Mouse (Mus musculus) fibroblast of lung, adult 2 months (primary cell): ENCODE results near the gene Abca8b.
"Not testable (repeated sequence)": the region's sequence is repeated elsewhere in the genome, so short reads cannot be mapped to it uniquely, and the experiment has no call there.

Source experiments
- DNase-seq: peaks from one replicate; pipeline ENCODE4 v3.0.0-alpha.2; 2011; ENCODE audit warnings: low read depth

The Abca8b gene

DNA sequence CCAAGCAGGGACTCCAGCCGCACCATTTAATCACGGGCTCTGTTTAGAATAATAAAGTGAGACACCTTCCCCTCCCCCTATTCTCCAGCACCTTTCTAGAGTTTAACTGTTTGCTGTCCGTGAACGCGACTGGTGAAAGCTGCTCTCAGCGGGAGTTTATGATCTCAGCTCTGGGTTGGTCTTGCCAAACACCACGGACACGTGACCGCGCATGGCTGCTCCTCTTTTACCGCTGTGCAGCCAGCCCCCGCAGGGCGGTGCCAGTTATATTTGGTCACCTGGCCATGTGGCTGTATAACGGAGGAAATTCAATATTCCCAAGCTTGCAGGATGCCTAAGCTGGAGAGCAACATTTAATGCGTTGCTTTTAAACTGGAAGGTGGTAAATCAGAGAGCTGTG, at the start of gene Abca8b:
Abca8b (minus strand) TSS at position 222 of the 400 bp plus-strand sequence.
- DNase-seq, result peak; percentile 64

GRCm38 (mm10) chr11:110037795-110038194, 42.1 kb upstream of the Abca8b start:
- peak; percentile 57 for DNase-seq

GRCm38 (mm10) chr11:110028913-110029695, 33.5 kb upstream of the Abca8b start:
- DNase-seq, result peak; percentile 74

- no peak for DNase-seq
Observed at GRCm38 (mm10) chr11:110010836-110011546, 15.3 kb upstream of the Abca8b start.

DNA sequence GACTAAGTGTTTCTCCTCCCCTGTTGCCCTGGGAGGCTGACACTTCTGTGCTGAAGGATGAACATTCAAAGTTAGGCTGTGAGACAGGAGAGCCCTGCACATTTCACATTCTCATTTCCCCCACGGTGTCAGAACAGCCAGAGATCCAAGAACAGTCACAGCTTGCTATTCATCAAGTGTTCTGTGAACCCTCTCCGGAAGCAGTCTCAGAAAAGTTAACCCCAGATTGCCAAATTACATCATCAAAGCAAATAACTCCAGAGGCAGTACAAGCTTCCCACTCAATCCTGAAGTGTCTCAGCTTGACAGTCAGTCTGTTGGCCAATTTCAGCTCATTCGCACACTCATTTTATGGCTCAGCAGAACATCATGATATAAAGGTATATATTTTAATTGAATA, 632 bp downstream of the Abca8b start:
- DNase-seq, result no peak

GRCm38 (mm10) chr11:109994014-109994413, 1.6 kb downstream of the Abca8b start:
- DNase-seq, result no peak

- DNase-seq, result peak; percentile 30
Observed at GRCm38 (mm10) chr11:109991270-109991669, 4.4 kb downstream of the Abca8b start.

GRCm38 (mm10) chr11:109990256-109990655, 5.4 kb downstream of the Abca8b start:
- DNase-seq, result no peak

DNA sequence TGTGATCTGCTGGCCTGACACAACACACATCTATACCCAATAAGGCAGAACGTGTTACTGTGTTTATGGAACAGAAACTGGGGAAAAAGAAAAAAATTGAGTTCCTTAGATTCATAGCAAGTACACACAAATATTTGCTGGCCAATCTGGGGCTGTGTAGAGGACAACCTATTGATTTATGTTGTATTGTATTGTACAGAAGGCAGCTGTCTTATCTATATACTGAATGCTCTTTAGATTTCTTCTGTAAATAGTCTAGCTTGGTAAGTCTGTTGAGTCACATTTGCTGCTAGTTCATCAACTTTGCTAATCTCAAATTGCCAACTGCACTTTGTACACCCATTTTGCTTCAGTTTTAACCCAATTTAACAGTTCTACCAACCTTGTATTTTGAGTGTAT, 7.5 kb downstream of the Abca8b start:
- DNase-seq, result no peak

DNA sequence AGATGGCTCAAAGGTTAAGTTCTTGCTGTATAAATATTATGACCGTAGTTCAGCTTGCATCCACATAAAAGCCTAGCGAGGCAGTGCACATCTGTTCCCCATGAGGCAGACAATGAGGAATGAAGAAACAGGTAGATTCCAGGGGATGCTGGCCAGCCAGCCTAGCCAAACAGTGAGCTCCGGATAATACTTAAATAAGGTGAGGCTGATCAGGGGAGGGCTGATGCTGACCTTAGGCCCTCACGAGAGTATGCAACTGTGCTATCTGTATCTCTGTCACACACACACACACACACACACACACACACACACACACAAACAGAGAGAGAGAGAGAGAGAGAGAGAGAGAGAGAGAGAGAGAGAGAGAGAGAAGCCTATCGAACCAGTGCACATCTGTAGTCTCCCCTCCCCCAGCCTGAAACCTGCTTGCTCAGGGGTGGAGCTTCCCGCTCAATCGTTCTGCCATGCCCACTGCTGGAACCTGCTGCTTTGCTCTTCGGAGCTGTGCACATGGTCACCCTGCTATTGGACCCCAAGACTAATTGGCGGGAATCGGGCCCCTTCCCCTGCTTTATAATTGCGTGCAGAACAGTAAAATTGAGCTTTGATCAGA, 8.1 kb downstream of the Abca8b start:
- DNase-seq, result not testable (repeated sequence)

DNA sequence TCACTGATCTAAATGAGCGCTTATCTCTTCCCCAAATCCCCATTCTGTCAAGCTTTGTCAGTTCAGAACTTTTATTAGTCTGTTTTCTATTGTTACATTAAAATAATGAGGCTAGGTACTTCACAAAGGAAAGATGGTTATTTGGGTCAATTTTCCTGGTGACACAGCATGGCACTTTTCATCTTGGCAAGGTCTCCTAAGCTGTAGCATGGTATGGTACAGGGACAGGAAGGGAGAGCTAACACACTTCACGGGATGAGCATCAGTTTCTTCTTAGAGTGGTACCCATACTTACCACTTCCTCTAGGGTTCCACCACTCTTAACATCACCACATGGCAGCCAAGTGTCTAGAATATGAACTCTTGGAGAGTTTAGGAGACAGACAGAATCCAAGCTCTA, 13.8 kb downstream of the Abca8b start:
- no peak for DNase-seq

DNA sequence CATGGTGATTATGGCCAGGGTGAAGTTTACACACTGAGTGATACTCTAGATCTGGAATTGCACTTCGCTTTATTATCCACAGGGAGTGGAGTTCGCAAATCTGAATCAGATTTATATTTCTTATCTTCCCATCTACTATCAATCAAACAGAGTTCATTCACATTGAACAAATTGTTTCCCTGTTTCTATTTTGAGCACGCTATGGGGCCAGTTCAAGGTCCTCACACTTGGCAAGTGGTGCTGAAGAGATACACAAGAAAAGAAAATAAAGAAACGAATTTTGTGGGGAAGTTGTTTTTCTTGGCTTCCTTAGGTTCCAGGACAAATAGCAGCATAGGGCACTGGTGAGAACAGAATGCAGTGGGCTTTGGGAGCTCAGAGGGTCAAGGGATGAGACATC, 25.1 kb downstream of the Abca8b start:
- DNase-seq, result no peak

DNA sequence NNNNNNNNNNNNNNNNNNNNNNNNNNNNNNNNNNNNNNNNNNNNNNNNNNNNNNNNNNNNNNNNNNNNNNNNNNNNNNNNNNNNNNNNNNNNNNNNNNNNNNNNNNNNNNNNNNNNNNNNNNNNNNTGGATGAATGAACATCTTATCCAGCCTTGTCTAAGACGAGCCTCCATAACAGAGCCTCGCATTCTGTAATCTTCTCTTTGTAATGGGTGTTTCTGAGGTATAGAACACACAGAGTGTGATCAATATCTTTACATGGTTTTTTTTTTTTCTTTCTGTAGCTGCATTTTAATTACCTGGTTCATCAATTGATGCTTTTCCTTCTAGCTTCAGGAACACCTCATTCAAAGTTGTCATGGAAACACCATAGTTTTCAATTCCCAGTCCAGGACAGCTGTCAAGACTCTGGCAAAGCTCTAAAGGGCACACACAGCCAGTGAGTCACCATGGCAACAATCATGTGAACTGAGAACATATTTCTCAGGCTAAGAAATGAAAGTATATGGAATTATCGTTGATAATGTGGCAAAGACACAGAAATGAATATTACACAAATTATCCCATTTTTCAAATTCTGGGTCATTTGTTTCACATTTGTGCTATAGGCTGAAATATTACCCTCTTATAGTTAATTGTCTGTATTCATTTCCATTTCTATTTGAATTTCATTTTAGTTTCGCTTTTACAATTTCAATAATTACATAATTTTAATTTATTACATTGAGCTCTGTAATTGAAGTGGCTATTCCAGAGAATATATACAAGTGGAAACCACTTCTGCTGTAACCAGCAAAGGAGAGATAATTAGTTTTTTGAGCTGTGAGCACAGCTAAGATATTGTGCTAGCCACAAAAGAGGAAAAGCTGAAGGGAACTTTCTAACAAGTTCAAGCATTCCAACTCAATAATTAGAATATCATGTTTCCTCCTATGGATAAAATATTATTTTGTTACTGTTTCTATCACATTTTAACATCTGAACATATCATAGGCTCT, 33.9 kb downstream of the Abca8b start:
- DNase-seq, result peak; percentile 5

DNA sequence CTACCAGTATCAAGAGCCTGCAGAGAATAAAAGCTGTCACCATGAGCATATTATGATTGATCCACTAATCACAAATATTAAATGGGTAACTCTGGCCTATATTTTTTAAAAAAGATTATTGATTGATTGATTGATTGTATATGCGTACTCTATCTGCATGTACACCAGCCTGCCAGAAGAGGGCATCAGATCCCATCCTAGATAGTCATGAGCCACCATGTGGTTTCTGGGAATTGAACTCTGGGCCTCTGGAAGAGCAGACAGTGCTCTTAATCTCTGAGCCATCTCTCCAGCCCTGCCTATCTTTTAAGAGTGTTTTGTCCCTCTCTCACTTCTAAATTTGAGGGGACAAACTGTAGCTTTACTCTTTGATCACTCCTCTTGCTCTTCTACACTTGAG, 40.5 kb downstream of the Abca8b start:
- no peak for DNase-seq

DNA sequence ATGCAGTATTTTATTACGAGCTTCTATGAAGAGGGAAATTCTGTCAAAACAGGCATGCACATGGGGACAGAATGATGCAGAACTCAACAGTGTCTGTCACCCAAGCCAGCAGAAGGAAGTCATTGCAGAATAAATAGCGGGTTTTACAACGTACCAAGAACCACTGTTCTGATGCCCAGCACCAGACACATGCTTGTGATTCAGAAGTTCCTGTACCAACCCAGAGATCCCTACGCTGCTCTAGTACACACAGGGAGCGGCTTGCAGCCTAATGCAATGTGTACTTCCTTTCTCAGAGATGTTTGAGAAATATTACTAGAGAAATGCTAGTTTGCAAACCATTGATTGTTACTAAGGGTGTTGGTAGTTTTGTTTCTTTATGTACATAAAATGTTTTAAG, 58.7 kb downstream of the Abca8b start:
- no peak for DNase-seq

DNA sequence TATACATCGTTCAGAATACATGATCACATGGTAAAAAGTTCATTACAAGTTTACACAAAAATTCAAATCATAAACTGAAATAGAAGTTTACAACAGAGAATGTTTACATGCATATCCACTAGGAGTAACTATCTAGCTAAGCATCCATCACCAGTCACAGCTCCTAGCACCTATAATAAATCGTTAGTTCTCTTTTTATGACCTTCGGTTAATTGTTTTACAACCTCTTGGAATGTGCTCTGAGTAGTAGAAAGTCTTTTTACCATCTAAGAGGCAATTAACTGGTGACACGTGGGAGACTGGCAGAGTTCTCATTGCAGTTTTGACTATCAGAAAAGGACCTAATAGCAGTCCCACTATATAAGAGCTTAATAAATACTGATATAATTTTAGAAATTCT, 62.4 kb downstream of the Abca8b start:
- not testable (repeated sequence) for DNase-seq

DNA sequence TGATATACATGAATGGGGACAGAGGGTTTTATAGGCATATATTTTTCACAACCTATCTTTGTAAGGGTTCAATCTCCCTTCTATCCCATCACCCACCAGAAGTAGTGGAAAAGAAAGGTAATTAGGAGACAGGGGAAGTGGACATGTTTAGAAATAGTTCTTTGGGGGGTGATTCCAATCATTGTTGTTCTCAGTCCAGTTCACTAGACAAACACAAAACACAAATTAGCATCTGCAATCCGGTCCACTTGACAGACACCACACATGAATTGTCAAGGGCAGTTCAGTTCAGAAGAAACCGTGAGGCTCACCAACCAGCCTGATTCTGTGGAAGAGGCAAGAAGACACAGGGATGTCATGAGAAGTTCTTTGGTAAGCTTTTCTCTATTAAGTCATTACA, 67.2 kb downstream of the Abca8b start:
- DNase-seq, result no peak

DNA sequence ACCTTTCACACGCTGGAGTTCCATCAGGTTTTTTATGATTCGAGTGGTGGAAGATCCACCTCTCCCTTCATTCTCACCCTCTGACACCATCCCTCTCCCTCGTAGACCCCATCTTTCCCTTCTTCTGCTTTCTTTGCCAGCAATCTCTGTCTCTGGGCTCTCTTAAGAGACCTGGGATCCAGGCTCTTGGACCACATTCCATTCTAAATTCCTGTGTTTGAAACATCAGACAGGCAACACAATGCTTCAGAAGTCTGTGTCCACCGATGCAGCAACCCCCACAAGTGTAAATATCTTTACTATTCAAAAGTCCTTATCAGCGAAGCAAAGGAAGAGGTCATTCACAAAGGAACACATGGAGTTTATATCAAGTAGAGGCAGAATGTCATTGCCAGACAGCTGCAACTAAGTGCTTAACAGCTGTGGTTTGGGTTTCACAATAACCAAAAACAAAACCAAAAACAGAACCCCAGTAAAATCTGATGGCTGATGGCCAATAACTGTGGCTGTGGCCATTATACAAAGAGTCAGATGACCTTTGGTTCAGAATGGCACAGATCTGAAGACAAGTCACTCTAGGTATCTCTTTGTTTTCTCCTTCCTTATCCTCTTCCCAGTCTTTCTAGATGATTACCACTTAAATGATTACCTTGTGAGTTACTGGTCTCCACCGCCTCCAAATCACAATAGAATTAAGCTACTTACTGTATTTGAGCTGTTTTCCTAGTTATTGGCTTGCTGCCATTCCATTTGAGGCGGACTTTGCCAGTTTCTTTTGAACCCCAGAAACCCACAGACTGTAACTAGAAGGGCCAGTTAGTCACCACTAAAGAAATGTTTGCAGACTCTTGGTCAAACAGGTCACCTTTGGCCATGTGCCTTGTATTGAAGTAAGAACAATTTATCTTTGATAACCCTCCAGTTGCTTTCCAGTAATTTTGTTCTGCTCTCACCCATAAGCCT, 68.6 kb downstream of the Abca8b start:
- DNase-seq, result peak; percentile 45

DNA sequence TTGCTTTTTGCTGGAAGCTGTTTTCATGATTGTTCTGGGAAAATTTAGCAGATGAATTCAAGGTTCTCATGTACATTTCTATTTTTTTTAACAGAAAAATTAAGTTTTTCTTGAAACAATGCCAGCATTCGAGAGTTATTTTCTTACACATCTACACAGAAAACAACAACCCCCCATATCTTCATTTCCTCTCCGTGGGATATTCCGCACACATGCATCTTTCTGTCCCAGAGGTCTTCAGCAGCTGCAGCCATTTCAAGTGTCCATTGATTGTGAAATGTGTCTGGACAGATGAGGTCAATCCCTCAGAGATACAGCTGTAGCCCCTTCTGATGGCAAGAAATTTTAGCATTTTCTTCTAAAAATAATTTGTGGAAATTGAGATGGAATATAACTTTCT, 73.4 kb downstream of the Abca8b start:
- no peak for DNase-seq

DNA sequence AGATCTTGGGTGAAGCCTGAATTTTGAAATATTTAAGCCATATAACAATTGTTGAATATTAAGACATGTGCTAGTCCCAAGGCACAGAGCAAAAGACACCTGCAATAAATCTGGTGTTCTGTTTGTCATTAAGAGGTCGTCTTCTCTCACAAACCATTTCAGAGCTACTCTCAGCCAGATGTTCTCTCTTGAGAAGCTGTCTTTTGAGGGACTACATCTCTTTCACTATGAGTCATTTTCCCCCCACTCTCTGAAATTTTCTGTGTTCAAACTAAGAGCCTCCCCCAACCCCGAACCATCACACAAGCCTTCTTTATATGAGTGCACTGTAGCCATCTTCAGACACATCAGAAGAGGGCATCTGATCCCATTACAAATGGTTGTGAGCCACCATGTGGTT, 76.2 kb downstream of the Abca8b start:
- no peak for DNase-seq

GRCm38 (mm10) chr11:109916654-109917053, 79.0 kb downstream of the Abca8b start:
- DNase-seq, result no peak
